Mouse (Mus musculus) embryo, embryonic 10 days (tissue): ENCODE measurements around the gene Klhdc1.

Source experiments
- DNase-seq: peaks from one replicate; pipeline ENCODE4 v3.0.0-alpha.2; 2015; ENCODE audit warnings: low spot score

The Klhdc1 gene

GRCm38 (mm10) chr12:69240876-69241275 is at the start of gene Klhdc1:
Gene Klhdc1, plus strand, starts transcription at chr12:69241176.
- no peak for DNase-seq

- DNase-seq = no peak
These were observed 49.6 kb upstream of the Klhdc1 start for GRCm38 (mm10) chr12:69191396-69191795.

GRCm38 (mm10) chr12:69192637-69193036 is 48.3 kb upstream of the Klhdc1 start:
- no peak for DNase-seq

GRCm38 (mm10) chr12:69196444-69197377 is 44.3 kb upstream of the Klhdc1 start, which contains the start of gene Gm49383:
Gene Gm49383, minus strand, starts transcription at chr12:69197104.
- DNase-seq = peak; percentile 84

GRCm38 (mm10) chr12:69197378-69198163 is 43.4 kb upstream of the Klhdc1 start:
- peak; percentile 57 for DNase-seq

GRCm38 (mm10) chr12:69198164-69198535 is 42.8 kb upstream of the Klhdc1 start, which contains the start of gene Dnaaf2:
Gene Dnaaf2, minus strand, starts transcription at chr12:69198429.
- DNase-seq = peak; percentile 93

- DNase-seq = no peak
These were observed 42.0 kb upstream of the Klhdc1 start for GRCm38 (mm10) chr12:69198985-69199384.

GRCm38 (mm10) chr12:69204052-69204833 is 36.7 kb upstream of the Klhdc1 start, which contains the start of gene Gm49384:
Gene Gm49384, minus strand, starts transcription at chr12:69204267.
- peak; percentile 46 for DNase-seq

GRCm38 (mm10) chr12:69207396-69207795 is 33.6 kb upstream of the Klhdc1 start:
- no peak for DNase-seq

GRCm38 (mm10) chr12:69207926-69208325 is 33.0 kb upstream of the Klhdc1 start:
- DNase-seq = no peak

GRCm38 (mm10) chr12:69208520-69208919 is 32.5 kb upstream of the Klhdc1 start:
- DNase-seq = no peak

- no peak for DNase-seq
These were observed 30.7 kb upstream of the Klhdc1 start for GRCm38 (mm10) chr12:69210056-69210979.

GRCm38 (mm10) chr12:69211057-69211456 is 29.9 kb upstream of the Klhdc1 start:
- peak; percentile 24 for DNase-seq

GRCm38 (mm10) chr12:69213186-69213777 is 27.7 kb upstream of the Klhdc1 start:
- DNase-seq = no peak

GRCm38 (mm10) chr12:69214393-69214792 is 26.6 kb upstream of the Klhdc1 start:
- DNase-seq = no peak

- no peak for DNase-seq
These were observed 25.8 kb upstream of the Klhdc1 start for GRCm38 (mm10) chr12:69215000-69215785.

GRCm38 (mm10) chr12:69216587-69216986 is 24.4 kb upstream of the Klhdc1 start:
- DNase-seq = no peak

GRCm38 (mm10) chr12:69220613-69221277 is 20.2 kb upstream of the Klhdc1 start:
- no peak for DNase-seq
